Mouse (Mus musculus) liver, postnatal 0 days (tissue): Measurements from ENCODE around the gene Onecut3.

Experiments used
- CTCF ChIP-seq: sonication (generic); IDR thresholded peaks from 2 replicates; pipeline ENCODE4 v1.5.1; 2016; ENCODE audit warnings: antibody characterized with exemption, low read depth
- EP300 ChIP-seq: IDR thresholded peaks from 2 replicates; pipeline ENCODE4 v1.6.1; 2016; ENCODE audit warnings: antibody characterized with exemption, low read depth, mild to moderate bottlenecking

DNA sequence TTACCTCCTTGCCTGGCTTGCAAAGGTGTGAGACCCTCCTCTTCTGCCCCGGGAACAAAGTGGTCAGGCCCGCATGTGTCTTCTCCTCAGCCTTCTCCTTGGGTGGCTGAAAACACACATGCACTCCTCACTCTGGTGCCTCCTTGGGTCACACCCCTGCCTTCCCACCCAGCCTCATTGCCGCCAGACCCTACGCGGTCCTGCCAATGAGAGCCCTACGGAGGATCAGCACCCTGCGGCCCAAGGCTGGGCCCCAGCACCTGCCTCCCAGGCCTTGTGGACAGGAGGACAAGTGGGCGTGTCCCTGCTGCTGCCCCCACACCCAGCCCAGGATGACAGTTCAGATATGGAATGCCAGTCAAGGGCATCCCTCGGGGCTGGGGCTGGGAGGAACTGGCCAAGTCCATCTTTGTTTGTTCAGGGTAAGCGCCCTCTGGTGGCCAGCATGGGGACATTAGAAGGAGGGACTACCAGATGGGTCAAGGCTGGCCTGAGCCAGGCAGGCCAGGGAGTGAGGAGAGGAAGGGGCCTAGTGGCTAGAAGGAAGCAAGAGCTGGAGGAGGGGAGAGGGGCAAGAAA is 53.9 kb downstream of the Onecut3 start:
- TF ChIP-seq CTCF (peak; percentile 92), EP300 (no peak)
